Mouse (Mus musculus) kidney, postnatal 14 days (tissue): ENCODE results near the gene Ddx43.
A peak's percentile ranks its signal among the peaks of the same experiment; 100 is the strongest.
"Not testable (repeated sequence)": the region's sequence is repeated elsewhere in the genome, so short reads cannot be mapped to it uniquely, and the experiment has no call there.

Experiments used
- DNase-seq: peaks from one replicate; pipeline ENCODE4 v3.0.0; 2022; ENCODE audit warnings: mixed read lengths

Ddx43 gene

DNA sequence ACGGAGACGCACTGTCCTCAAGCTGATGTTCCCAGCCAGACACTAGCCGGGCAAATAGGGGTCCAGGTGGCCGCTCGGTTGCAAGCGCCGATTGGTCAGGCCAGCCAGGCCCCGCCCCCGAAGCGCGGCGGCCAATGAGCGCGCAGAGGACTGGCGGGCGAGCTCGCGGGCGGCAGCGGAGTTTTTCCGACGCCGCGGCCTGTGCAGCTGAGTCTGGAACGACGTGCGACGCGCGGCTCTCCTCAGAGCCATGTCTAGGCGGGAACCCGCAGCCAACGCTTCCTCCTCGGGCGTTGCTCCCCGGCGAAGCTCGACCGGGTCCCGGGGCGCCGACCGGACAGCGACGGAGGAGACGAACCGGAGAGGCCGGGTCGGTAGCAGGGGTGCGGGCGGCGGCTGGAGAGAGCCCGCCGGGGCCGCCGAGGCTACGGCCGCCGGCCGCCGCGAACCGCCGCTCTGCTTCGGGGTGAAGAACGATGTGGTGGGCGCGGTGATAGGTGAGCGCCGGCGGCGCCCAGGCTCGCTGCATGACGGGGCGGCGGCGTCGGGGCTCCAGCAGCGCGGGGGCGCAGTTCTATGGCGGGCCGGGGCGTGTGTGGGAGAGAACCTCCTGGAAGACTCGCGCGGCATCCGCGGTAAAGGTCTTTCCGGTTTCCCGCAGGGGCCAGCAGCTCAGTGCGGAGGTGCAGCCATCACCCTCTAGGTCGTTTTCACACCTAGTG, at the start of gene Ddx43:
Gene Ddx43 (plus strand): TSS at position 148 of the 722 bp plus-strand sequence.
- DNase-seq: peak; percentile 49

DNA sequence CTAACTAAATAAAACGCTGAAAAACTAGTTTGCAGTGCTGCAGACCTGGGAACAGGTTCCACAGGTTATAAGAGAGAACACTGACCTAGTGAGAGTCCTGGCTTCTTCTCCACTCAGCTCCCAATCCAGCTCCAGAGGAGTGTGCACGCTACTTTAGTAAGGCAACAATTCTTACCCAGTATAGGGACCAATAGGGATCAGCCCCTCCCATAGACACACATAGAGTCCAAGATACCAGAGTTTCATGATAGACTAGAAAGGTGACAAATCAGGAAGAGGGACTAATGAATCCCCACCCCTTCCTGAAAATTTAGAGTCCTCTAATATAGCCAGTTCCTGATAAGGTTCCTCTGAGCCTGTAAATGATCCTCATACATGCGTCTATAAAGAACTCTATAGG, 48.6 kb upstream of the Ddx43 start:
- peak; percentile 6 for DNase-seq

DNA sequence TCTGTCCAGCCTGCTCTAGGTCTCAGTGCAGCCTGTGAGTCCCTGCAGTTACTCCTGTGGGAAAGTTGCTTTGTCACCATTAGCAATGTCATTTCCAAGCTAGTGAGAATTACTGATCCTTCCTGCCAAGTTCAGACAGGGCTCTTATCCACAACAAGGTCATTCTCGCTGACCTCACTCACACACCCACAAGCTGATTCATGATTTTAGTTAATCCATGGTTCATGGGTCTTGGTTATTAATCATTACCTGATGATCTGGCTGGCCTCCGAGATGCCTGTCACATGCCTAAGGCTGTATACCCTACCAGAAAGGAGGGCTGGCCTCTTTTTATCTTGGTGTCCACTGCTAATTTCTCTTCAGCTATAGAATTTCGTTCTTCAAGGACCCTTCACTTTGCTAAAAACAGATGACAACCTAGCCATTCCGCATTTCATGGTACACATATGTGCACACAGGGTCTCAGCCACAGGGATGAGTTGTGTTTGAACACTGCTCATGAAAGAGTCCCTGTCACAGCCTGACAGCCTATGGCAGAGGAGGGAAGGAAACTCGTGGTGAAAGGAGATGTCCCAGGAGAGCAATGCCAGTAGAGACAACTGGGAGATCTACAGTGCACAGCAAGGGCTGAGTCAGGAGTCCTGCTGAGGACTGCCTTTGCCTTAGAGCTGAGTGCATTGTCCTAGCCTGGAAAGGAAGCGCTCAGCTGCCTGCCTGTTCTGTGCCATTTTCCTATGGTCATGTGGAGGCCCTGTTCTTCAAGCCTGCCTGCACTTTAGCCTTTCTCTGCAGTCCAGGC, 47.2 kb upstream of the Ddx43 start:
- DNase-seq: peak; percentile 86

DNA sequence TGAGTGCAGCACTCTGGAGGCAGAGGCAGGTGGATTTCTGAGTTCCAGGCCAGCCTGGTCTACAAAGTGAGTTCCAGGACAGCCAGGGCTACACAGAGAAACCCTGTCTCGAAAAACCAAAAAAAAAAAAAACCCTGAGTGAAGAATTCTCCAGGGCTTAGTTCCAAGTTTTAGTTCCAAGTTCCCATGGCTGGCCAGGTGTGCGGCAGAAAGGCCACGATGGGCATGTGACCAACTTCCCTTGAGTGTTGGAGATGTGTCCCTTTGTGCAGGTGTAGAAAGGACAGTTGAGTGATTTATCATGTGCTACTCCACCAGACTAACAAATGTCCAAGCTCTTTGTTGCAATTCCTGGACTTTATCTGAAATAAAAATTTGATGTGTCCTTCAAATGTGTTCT, 46.4 kb upstream of the Ddx43 start:
- DNase-seq: peak; percentile 21

DNA sequence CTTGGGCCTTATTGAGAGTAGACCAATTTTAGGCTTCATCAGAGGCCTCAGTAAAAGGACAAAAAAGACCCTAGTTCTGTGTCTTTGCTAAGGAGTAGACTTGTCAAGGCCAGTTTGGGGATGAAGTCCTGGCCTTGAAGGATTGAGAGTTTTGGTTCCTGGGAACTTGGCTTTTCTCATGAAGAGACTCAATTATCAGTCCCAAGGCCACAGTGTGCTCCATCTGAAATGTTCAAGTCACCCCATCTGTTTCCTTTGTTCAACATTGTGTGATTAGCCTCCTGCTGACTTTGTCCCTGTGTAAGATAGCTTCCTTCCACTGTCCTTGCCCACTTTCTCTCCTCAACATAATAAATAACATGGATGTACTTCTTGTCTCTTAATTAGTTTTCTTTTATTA, 45.6 kb upstream of the Ddx43 start:
- not testable (repeated sequence) for DNase-seq

DNA sequence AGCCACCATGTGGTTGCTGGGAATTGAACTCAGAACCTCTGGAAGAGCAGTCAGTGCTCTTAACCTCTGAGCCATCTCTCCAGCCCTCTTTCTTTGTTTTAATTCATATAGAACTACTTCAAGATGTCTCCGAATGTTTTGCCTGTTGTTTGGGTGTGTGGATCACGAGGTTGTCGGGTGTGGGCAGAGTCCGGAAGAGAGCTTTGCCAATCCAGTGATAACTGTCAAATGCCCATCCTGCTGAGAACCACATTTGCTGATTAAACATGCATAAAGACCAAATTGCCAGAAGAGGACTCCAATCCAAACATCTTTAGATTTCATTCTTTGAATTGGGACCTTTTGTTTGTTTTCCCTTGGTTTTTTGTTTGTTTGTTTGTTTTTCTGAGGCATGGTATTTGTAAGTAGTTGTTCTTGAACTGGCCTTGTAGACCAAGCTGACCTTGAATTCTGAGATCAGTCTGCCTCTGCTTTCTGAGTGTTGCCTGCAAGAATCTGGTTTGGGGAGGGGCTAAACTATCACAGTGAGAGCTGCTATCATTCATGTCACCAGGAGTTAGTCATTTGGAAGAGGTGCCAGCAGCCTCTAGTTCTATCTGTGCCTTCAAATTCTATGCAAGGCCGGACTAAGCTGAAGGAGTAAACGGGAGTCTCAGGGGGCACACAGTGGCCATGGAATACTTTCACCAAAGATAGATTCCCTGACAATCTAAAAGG, 43.9 kb upstream of the Ddx43 start:
- DNase-seq: no peak

DNA sequence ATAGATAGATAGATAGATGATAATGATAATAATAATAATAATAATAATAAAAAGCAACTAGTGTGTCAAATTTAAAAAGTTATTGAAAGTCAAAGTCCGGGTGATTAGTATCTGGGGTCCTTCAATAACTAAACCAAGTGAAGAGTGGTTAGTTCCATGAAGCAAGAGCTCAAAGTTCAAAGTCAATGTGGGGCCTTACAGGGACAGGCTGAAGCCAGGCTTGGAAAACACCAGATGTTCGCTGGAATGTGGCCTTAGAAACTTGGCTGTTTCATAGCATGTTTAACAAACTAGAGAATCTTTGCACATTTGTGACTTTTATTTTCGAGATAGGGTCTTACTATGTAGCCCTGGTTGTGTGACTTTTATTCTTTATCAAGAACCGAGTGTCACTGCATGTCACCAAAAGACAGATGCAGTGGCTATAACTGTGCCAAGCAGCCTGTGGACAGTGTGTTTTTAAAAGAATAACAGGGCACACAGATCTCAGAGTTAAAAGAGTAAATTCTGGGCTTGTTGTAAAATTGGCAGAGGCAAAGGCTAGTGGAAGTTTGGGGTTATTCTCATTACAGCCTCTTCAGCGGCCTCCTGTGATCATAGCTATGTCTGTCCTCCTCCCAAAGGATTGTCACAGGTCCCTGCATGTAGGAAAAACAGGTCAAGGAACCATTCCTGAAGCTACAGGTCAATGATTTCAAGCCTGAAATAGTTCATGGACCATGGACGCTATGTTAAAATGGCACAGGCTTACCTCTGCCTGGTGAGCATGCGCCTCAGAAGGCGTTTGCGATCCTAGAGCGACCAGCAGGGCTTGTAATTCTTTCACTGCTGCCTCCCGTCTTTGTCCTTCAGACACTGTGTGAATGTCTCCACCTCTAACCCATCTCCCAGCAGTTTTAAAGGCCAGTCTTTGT, 40.7 kb upstream of the Ddx43 start:
- peak; percentile 45 for DNase-seq

DNA sequence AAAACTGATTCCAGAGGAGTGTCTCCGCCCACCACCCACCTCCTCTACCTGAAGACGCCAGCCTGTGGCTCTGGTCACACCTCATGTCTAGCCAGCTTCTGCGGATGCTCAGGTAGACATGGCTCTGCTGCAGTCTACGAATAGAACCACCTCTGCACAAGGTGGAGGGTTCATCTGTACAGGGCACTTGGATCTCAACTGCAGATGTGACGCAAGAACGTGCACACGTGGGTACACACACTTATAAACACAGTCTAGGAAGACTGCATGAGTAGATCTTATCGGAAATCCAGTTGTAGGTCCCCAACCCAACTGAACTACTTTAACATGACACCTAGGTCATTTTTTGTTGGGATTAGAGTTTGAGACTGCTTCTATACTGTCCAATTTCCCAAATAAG, 40.0 kb upstream of the Ddx43 start, which contains the start of gene Gsta2:
Gene Gsta2 (minus strand): TSS at position 178 of the 400 bp plus-strand sequence.
- no peak for DNase-seq

DNA sequence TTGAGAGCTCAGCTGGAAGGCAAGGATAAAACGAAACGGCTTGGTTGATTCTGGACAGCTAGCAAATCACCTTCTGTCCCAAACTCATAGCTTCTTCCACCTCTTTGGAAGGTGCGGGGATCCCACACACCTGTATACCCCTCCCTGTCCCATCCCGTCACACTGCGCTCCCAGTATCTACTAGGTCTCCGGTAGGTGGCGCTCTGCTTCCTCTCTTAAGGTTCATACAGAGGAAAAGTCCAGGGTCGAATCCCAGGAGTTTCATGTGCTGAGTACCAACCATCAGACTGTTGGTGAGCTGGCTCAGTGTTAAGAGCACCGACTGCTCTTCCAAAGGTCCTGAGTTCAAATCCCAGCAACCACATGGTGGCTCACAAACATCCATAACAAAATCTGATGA, 37.5 kb upstream of the Ddx43 start:
- peak; percentile 75 for DNase-seq

DNA sequence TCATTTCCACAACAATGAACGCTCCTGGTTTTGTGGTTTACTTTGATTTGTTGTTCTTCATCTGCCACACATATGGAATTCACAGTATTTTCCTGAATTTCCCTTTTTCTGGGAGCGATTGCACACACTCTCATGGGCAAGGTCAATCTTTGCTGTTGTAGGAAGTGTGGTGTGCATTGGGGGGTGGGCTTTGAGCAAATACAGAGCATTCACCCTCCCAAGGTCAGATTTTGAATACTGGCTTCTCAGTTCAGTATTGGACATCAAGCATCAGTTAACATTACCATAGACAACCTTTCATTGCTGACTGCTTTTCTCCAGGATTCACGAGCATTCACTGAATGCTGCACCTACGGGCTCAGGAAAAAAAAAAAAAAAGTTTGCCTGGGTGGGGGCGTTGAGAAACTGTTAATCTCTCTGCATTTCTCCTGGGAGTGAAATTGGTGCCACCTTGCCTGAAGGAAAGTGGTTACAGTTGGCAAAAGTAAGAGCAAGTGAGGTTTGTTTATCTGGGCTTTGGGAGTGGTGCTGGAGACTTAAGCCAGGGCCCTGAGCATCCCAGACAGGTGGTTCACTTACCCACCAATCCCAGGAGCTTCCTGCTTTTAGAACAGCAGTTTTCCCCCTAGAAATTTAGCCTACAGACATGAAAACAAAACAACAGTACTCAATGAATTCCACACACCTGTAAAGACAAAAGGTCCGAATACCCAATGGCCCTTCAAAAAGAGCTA, 35.7 kb upstream of the Ddx43 start:
- DNase-seq: no peak

DNA sequence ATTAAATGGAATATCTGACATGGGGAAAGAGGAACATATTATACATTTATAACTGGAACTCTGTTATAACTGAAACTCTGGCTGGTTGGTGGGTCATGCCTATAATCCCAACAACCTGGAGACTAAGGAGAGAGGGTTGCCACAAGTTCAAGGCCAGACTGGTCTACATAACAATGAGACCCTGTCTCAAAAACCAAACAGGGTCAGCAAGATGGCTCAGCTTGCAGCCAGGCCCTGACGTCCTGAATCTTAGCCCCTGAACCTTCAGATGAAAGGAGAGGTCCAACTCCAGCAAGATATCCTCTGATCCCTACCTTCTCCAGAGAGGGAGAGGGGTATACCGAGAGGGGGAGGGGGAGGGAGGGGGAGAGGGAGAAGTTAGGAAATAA, 35.1 kb upstream of the Ddx43 start:
- DNase-seq: no peak

DNA sequence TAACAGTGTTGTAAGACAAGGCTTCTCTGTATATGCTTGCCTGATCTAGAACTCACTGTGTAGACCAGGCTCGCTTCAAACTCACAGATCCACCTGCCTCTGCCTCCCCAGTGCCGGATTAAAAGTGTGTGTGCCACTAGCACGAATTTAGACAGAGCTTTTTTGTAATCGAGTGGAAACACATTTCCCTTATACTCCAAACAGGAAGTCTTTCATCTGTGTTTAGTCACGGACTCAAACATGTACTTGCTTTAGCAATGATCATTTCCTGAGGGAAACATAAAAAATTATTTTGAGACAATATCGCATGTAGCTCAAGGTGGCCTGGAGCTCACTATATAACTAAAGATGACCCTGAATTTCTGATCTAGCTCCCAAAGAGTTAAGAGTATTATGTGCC, 32.2 kb upstream of the Ddx43 start:
- DNase-seq: no peak

DNA sequence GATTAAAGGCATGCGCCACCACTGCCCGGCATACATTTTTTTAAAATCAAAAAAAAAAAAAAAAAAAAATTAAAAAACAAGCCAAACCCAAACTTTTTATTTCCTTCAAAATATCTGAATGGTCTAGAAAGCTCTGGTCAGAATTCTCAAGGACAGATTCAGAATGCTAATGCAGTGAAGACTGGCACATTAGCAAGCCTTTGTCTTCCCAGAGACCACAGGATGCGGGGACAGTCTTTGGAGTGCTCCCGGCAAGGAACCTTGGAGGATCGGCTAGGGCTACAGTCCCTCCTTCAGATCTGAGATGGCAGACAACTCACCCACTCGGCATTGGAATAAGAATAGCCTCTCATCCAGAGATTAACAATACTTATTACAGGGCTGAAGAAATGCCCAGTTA, 30.9 kb upstream of the Ddx43 start:
- DNase-seq: no peak

DNA sequence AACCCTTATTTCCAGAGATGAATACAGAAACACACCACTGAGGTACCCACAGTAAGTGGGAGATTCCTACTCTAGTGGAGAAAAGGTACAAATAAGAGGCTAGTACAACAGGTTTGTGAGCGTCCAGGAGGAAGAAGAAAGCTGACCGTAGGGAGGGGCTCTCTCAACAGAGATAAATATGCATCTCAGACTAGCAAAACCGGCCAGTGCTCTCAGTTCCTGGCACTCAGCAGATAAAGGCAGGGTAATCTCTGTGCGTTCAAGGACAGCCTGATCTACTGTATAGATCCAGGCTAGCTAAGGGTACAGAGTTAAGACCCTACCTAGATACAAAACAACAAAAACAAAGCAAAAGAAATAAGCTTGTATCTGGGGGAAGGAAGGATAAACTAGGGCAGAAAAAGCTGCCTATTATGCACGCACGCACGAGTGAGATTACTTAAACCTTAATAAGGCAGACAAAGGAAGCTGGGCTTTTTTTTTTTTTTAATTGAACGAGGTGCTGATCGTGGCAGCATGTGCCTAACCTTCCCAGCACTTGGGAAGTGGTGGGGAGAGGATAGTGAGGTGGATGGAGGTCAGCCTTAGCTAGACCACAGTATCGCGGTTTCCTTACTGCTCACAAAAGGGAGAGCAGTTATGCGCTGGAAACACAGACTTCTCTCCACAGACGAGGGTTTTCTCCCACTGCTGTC, 29.6 kb upstream of the Ddx43 start:
- no peak for DNase-seq

DNA sequence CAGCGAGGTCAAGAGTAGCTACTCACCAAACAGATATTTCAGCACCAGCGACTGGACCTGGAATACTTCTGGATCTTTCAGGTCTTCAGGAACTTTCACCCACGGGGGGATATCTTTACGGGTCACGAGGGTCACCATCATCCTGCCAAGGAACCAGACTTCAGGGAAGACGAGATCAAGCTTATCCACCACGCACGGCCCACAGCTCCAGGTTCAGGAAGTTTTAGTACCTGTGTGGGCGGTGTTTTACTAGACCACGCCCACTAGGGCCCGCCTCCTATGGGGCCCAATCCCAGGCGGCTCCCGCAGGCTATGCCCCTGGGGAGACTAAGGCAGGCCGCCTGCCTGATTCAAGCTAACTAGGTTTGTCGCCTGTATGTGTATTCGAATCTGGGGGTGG, 27.6 kb upstream of the Ddx43 start, which contains the start of gene Dppa5a:
Gene Dppa5a (minus strand): TSS at position 219 of the 400 bp plus-strand sequence.
- DNase-seq: not testable (repeated sequence)

DNA sequence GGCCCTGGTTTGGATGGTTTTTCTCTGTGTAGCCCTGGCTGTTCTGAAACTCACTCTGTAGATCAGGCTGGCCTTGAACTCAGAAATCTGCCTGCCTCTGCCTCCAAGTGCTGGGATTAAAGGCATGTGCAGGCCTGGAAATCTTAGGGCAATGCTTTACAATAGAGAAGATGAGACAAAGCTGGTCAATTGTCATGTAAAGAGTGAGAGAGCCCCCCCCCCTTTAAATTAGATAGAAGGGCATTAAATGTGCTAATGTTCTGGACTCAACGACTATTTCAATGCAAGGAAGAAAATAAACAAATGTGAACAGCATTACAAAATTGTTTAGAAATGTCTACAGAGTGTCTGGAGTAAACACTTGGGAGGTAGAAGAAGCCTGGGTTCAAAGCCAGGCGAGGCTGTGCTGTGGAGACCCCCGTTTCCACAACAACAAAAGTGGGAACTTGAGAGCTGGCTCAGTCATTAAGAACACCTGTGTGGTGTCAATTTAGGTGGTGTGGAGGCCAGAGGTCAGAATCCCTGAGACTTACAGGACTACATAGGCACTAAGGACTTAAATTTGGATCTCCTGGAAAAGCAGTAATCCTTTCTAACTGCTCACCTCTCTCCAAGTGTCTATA, 26.8 kb upstream of the Ddx43 start:
- DNase-seq: no peak

DNA sequence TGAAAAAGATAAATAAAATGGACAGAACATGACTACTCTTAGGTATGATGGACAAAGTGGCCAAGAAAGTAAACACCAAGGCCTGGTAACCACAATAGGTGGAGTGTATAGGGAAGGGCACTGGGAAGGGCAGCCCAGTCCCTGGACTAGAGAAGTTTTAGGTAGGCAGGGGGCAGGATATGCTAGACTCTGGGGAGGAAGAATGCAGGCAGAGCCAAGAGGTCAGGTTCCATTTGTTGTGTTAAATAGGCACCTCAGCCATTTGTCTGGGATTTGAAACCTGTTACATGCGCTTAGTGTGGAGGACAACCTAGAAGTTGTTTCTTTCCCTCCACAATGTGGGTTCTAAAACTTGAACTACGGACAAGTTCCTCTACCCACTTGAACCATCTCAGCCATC, 26.2 kb upstream of the Ddx43 start:
- no peak for DNase-seq

DNA sequence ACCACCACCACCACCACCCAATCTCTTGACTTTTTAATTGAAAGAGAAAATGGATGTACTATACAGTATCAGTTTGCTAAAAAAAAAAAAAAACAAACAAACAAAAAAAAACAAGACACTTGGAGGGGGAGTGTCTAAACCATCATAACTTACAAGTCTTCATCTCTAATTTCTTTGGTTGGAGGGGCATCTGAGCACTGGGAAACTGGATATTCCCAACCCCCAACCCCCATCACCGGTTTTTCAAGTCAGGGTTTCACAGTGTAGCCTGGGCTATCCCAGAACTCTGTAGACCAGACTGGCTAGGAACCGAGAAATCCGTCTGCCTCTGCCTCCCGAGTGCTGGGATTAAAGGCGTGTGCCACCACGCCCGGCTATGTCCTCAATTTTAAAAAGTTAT, 25.8 kb upstream of the Ddx43 start:
- no peak for DNase-seq

DNA sequence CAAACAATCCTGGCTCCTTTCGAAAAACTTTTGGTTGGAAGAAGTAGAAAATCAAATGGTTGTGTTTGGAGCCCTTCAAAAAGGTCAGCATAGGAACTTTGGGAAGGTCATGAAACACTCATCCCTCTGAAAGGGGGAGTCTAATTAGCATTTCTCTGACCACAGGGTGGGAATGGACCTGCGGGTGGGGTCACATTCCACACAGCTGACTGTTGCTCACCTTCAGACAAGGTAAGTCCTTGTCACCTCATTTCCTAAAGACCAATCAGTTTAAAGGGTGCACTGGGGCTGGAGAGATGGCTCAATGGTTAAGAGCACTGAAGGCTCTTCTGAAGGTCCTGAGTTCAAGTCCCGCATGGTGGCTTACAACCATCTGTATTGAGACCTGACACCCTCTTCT, 24.1 kb upstream of the Ddx43 start:
- DNase-seq: no peak

DNA sequence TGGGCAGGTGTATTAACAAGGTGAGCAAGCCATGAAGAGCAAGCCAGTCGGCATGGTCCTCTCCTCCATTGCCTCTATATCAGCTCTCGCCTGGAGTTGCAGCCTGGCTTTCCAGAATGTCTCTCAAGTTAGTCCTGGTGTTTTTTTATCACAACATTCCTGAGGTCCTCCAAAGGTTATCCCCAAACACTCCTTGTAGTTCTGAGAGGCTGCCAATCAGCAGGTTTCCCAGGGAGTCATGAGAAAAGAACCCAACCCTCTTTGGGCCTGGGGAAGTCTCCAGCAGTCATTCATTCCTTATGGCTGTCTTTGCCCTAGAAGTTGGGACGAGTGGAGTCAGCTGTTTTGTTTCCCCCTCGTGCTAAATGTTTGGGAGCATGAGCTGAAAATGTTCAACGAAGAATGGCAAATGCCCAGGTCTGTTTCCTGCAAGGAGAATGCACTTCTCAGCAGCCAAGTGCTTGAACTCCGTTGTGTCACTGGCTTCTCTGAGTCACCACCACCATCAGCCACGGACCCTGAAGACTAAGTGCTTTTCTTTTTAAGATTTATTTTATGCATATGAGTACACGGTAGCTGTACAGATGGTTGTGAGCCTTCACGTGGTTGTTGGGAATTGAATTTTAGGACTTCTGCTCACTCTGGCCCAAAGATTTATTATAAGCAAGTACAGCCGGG, 22.6 kb upstream of the Ddx43 start:
- no peak for DNase-seq
